Mouse (Mus musculus) T-cell, adult 2 months (primary cell): ENCODE results near the gene Skida1.
A peak's percentile ranks its signal among the peaks of the same experiment; 100 is the strongest.
"Not testable (repeated sequence)": the region's sequence is repeated elsewhere in the genome, so short reads cannot be mapped to it uniquely, and the experiment has no call there.

Experiments used
- DNase-seq: peaks from one replicate; pipeline ENCODE4 v3.0.0; 2022; ENCODE audit warnings: low spot score

Gene Skida1

GRCm38 (mm10) chr2:18048453-18049075, at the start of gene Skida1:
TSS of gene Skida1 (minus strand) at chr2:18049051.
- DNase-seq, result no peak

DNA sequence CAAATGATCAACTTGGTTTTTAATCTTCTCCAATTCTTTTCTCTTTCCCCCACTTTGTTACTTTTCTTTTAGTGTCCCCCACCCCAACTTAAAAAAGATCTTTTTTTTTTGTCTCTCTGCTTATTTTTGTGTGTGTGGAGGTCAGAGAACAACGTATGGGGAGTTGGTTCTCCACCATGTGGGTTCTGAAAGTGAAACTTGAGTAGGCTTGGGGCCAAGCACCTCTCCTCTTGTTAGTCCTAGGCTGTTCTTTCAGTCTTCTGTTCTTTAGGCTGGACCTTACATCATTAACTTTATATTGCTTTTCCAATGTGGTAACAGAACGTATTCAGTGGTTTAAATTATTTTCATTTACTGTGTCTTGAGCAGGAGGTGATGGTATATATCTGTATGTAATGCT, 47.0 kb upstream of the Skida1 start:
- DNase-seq, result no peak

- no peak for DNase-seq
Measured at GRCm38 (mm10) chr2:18094319-18094718, 45.5 kb upstream of the Skida1 start.

DNA sequence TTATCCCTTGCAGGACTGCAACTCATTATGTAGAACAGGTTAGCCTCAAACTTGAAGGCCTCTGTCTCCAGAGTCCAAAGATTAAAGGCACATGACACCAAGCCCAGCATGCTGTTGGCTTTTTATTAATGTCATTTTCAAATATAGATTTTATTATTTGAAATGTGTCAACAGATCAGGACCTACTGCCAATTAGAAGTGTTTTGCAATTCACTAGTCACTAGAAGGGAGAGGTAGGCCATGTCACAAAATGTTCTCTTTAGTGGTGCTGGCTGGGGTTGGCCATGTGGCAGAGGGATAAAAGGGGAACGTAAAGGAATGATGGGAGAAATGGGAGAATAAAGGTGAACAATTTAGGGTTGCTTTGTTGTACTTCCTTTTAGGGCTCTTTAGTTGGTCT, 45.0 kb upstream of the Skida1 start:
- DNase-seq, result no peak

DNA sequence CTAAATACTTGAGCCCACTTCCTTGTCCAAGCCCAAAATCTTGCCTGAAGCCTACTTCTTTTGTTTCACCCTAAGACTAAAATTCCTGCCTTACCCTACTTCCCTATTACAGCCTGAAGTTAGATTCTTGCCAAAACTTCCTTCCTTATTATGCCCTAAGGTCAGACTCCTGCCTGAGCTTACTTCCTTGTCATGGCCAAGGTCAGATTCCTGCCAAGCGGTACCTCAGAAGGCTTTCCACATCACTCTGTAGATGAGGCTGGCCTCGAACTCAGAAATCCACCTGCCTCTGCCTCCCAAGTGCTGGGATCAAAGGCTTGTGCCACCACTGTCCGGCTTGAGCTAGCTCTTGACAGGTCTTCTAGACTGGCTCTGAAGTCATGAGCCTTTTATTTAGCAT, 38.8 kb upstream of the Skida1 start:
- DNase-seq, result not testable (repeated sequence)

DNA sequence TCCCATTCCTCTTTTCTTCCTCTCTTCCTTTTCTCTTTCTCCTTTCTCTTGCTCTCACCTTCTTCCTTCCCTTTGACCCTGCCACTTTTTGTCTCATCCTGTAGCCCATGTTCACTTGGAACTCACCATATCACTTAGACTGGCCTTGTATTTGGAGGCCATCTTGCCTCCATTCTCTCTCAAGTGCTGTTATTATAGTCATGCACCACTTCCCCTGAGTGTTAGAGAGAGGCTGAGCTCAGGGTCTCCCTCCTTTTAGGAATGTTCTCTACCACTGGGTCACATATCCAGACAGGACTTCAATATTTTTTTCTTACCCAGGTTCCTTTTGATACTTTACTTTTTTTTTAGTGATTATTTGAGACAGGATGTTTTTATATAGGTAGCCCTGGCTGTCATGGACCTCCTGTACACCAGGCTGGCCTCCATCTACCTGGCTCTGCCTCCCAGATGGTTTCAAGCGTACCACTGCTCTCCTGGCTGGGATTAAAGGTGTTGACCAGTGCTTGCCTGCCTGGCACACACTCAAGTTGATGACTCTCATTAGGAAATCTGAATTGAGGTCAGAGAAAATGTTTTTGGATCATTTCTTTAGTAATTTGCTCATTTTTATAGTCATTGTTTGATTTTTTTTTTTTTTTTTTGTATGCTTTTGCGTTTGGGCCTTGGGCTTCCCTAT, 31.5 kb upstream of the Skida1 start:
- no peak for DNase-seq

DNA sequence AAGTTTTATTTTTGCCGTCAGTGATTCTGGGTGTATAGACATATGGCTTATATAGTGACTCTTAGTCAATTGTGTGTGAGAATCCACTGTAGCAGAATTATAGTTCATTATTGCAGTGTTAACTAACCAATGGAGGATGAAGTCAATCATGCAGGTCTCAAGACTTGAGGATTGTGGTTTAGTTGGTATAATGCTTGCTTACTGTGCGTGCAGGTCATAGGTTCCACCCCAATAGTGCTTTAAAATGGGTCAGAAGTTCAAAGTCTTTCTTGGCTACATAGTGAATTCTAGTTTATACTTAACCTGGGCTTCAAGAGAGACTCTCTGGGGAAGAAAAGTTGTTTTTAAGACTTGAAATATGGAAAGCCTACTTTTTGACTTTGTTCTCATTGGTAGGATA, 23.1 kb upstream of the Skida1 start:
- no peak for DNase-seq

DNA sequence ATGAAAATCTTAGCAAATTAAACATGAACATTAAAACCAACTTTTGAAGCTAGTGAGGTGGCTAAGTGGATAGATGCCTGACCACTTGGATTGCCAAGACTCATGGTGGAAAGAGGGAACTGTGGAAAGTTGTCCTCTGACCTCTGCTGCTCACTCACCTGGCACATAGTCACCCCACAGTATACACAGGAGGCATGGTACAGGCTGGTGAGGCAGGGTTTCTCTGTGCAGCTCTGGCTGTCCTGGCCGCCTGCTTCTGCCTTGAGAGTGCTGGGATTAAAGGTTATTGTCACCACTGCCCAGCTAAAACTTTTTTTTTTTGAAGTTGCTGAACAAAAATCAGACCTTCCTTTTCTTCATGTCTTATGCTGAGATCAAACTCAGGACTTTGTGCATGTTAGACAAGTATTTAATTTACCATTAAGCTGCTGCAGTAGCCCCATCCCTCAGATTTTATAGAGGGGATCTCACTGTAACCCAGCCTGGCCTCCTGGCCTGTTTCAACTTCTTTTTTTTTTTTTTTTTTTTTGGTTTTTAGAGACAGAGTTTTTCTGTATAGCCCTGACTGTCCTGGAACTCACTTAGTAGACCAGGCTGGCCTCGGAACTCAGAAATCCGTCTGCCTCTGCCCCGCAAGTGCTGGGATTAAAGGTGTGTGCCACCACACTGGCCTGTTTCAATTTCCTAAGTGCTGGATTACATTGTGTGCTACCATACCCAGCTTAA, 19.4 kb upstream of the Skida1 start:
- DNase-seq, result no peak

- no peak for DNase-seq
Measured at GRCm38 (mm10) chr2:18066436-18066835, 17.6 kb upstream of the Skida1 start.

- no peak for DNase-seq
Measured at GRCm38 (mm10) chr2:18065708-18066030, 16.8 kb upstream of the Skida1 start.

DNA sequence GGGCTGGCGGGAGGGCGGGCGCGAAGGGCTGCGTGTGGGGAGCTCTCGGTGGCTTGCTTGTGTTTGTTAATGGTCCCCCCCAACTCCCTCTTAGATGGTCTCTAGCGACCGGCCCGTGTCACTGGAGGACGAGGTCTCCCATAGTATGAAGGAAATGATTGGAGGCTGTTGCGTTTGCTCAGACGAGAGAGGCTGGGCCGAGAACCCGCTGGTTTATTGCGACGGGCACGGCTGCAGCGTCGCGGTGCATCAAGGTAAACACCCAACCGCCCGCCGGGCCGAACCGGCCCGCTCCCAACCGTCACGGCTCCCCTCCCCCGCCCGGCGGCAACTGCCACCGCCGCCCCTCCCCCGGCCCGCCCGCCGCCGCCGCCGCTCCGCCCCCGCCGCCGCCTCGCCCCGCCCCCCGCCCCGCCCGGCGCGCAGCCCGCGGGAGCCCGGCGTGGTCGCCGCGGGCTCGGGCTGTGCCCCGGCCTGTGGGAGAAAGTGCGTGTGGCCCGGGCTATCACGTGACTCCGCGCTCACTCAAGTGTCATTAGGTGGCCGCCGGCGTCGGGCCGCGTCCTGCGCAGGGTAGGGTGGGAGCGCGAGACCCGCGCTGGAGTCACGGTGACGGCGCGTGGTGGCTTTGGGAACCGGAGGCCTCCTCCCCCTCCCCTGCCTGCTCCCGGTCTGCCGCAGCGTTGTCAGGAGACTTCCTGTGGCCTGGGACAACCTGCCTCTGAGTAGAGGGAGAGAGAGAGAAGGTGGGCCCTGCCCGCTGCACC, 16.3 kb upstream of the Skida1 start:
- DNase-seq, result peak; percentile 56

DNA sequence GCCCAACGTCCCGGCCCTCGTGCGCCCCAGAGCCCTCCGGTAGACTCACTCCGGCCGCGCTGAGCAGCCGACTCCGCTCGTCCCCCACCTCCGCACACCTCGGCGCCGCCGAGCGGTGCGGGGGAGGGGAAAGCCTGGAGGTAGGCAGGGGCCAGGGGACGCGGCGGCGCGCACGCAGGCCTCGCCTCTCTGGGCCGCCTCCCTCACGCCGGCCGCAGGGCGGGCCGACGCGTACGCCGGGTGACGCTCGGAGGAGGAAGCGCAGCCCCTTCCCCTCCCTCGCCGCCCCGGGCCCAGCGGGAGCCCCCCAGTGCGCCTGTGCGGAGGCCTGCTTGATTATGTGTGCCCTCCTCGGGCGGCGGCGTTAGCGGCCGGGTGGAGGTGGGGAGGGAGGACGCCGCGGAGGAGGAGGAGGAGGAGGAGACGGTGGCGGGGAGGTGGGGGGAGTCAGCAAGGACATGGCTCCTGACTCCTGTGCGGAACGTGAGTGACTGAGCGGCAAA, 15.6 kb upstream of the Skida1 start:
- peak; percentile 94 for DNase-seq

DNA sequence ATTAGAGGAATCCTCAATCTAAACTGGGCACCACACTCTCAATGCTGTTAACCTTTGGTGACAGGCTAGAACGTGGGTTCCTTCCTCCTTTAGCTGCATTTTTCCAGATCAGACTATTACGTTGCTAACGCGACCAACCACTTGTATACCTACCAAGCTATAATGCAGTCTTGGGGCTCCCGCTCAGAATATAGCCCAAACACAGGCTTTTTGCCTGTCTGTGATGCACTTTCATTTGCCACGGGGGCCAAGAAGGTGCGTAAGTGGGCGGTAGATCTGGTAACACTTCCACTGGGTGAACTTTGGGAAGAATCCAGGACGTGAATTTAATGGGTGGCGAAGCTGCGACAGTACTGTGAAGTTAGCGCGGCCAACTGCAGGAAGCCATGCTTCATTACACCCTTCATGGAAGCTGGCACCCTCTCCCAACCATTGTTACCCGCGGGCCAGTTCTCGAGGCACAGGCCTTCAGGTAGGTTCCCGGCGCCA, 15.0 kb upstream of the Skida1 start:
- DNase-seq, result peak; percentile 68

DNA sequence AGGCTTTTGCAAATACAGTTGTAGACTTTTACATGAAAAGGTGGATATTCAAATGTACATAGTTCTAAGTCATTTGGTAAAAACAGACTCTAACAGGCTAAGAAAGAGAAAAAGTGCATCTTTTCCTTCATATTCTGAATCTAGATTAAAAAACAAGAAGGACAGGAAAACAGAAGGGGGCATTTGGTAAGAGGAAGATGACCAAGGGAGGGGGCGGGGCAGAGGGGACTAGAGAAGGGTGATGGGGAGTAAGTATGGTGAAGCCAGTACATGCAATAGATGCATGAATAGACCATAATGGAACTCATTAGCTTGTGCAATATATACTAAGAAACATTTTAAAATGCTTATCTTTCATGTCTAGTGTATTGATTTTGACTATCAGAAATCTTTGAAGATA, 11.5 kb upstream of the Skida1 start:
- DNase-seq, result no peak

- DNase-seq, result no peak
Measured at GRCm38 (mm10) chr2:18059891-18060290, 11.0 kb upstream of the Skida1 start.

GRCm38 (mm10) chr2:18059063-18059462, 10.2 kb upstream of the Skida1 start:
- DNase-seq, result no peak

GRCm38 (mm10) chr2:18058146-18058708, 9.4 kb upstream of the Skida1 start:
- DNase-seq, result no peak

GRCm38 (mm10) chr2:18057336-18058145, 8.7 kb upstream of the Skida1 start:
- peak; percentile 67 for DNase-seq

- DNase-seq, result peak; percentile 91
Measured at GRCm38 (mm10) chr2:18056786-18057255, 8.0 kb upstream of the Skida1 start.

DNA sequence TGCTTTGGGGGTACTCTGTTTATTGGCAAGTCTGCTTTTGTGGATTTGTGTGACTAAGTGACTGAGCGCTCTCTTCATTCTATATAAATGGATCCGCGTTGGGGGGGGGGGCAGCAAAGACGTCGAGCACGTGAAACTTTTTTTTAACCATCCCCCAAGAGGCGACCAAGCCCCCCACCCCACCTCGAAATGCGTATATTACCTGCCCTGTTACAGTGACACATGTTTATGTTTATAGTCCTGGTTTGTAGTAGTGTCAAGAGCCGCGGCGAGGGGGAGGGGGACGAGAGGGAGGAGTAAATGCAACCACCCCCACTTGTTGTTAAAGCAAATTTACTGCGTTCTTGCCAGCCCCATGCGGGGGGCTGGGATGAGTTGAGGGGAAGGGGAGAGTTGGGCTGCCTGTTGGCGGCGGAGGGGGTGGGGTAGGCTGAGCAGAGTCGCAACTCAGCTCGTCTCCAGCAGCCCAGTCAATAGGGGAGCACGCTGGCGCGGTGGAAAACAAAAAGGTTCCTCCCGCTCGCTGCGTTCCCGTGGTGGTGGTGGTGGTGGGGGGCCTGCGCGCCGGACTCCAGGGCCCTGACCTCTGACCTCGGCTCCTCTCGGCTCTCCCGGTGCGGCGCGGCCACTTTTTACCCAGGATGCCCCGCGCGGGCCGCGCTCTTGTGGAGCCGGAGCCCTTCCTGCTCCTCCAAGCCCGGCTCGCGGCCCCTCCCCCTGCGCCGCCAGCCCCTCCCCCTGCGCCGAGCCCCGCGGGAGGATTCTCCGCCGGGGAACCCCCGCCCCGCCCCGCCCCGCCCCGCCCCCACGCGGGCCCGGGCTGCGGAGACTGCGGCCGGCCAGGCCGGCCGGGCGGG, 7.3 kb upstream of the Skida1 start:
- peak; percentile 87 for DNase-seq
